Mouse (Mus musculus) bone marrow macrophage, adult 2 months (primary cell): Measurements from ENCODE around the gene Syt1. TPM values are rescaled to one million over a fixed set of nuclear protein-coding genes. Genes with fewer than 3 reads are reported as not detected.

ENCODE experiments used
- H3K27ac ChIP-seq: 2 replicates; pipeline ENCODE4 v1.5.1; 2012; ENCODE audit warnings: low read depth, low read length; ENCODE audit not compliant: insufficient read depth
- H3K4me1 ChIP-seq: 2 replicates; pipeline ENCODE4 v1.6.1; 2012; ENCODE audit warnings: low read length; ENCODE audit not compliant: control insufficient read depth, insufficient read depth
- H3K4me3 ChIP-seq: 2 replicates; pipeline ENCODE4 v1.5.1; 2012; ENCODE audit warnings: mild to moderate bottlenecking, low read length, moderate library complexity; ENCODE audit not compliant: insufficient read depth
- CTCF ChIP-seq: IDR thresholded peaks from 2 replicates; pipeline ENCODE4 v1.5.1; 2012; ENCODE audit warnings: low read depth, mild to moderate bottlenecking, low read length, moderate library complexity
- POLR2A ChIP-seq: IDR thresholded peaks from 2 replicates; pipeline ENCODE4 v1.6.1; 2012; ENCODE audit warnings: mild to moderate bottlenecking, low read depth, low read length, borderline replicate concordance
- polyA plus RNA-seq: library from polyadenylated mRNA; stranded (reverse); fragments of >200 nt; gene quantifications from 2 replicates; pipeline ENCODE4 v1.2.4, GENCODE M21; 2012; ENCODE audit not compliant: missing spikeins, insufficient read depth, insufficient read length

The Syt1 gene
- polyA plus RNA-seq, 1 experiment: not detected

- TF ChIP-seq POLR2A (no peak), CTCF (no peak)
- Histone ChIP-seq H3K27ac (no peak overlapping the region), H3K4me3 (no peak overlapping the region)
These were observed 154.8 kb downstream of the Syt1 start for GRCm38 (mm10) chr10:108855986-108856385.

GRCm38 (mm10) chr10:108852757-108853156 is 158.0 kb downstream of the Syt1 start:
- no peaks in the 10 kb centered on the region for H3K4me1 ChIP-seq
- no peak for TF ChIP-seq POLR2A
- no peak for TF ChIP-seq CTCF

More at GRCm38 (mm10) chr10:108855986-108856385, 154.8 kb downstream of the Syt1 start:
- H3K4me1 ChIP-seq: no peaks in the 10 kb centered on the region

GRCm38 (mm10) chr10:108837434-108837833 is 173.3 kb downstream of the Syt1 start:
- Histone ChIP-seq H3K4me1 (no peaks in the 10 kb centered on the region), H3K4me3 (no peak overlapping the region), H3K27ac (no peak overlapping the region)
- no peak for TF ChIP-seq CTCF
- no peak for TF ChIP-seq POLR2A

More at GRCm38 (mm10) chr10:108852757-108853156, 158.0 kb downstream of the Syt1 start:
- no peak overlapping the region for H3K4me3 ChIP-seq
- no peak overlapping the region for H3K27ac ChIP-seq

GRCm38 (mm10) chr10:108832248-108832647 is 178.5 kb downstream of the Syt1 start:
- Histone ChIP-seq H3K4me3 (no peak overlapping the region), H3K4me1 (no peaks in the 10 kb centered on the region), H3K27ac (no peak overlapping the region)
- TF ChIP-seq CTCF: no peak
- TF ChIP-seq POLR2A: no peak

- no peaks in the 10 kb centered on the region for H3K4me1 ChIP-seq
- H3K27ac ChIP-seq: no peak overlapping the region
- no peak overlapping the region for H3K4me3 ChIP-seq
- TF ChIP-seq POLR2A (no peak), CTCF (no peak)
These were observed 179.0 kb downstream of the Syt1 start for GRCm38 (mm10) chr10:108831801-108832200.

GRCm38 (mm10) chr10:108822273-108822672 is 188.5 kb downstream of the Syt1 start:
- TF ChIP-seq POLR2A (no peak), CTCF (no peak)
- Histone ChIP-seq H3K27ac (no peak overlapping the region), H3K4me1 (no peaks in the 10 kb centered on the region), H3K4me3 (no peak overlapping the region)

GRCm38 (mm10) chr10:108815339-108815738 is 195.4 kb downstream of the Syt1 start:
- no peak for TF ChIP-seq POLR2A
- Histone ChIP-seq H3K4me1 (no peaks in the 10 kb centered on the region), H3K27ac (no peak overlapping the region), H3K4me3 (no peak overlapping the region)

GRCm38 (mm10) chr10:108804380-108804779 is 206.4 kb downstream of the Syt1 start:
- Histone ChIP-seq H3K4me3 (no peak overlapping the region), H3K27ac (no peak overlapping the region), H3K4me1 (no peaks in the 10 kb centered on the region)
- no peak for TF ChIP-seq POLR2A
- TF ChIP-seq CTCF: no peak

- Histone ChIP-seq H3K27ac (no peak overlapping the region), H3K4me3 (no peak overlapping the region), H3K4me1 (no peaks in the 10 kb centered on the region)
- TF ChIP-seq POLR2A (no peak), CTCF (no peak)
These were observed 210.0 kb downstream of the Syt1 start for GRCm38 (mm10) chr10:108800776-108801175.

- Histone ChIP-seq H3K4me3 (no peak overlapping the region), H3K27ac (no peak overlapping the region), H3K4me1 (no peaks in the 10 kb centered on the region)
- TF ChIP-seq POLR2A (no peak), CTCF (no peak)
These were observed 212.0 kb downstream of the Syt1 start for GRCm38 (mm10) chr10:108798826-108799225.

- TF ChIP-seq POLR2A: no peak
- no peak for TF ChIP-seq CTCF
- H3K4me3 ChIP-seq: no peak overlapping the region
- H3K4me1 ChIP-seq: no peaks in the 10 kb centered on the region
- H3K27ac ChIP-seq: no peak overlapping the region
These were observed 228.0 kb downstream of the Syt1 start for GRCm38 (mm10) chr10:108782817-108783216.
